Mouse (Mus musculus) cerebellum, adult 11 months (tissue): ENCODE measurements around the gene Strip1.

Experiments used
- DNase-seq: peaks from one replicate; pipeline ENCODE4 v3.0.0; 2022

The Strip1 gene

GRCm38 (mm10) chr3:107626751-107627150, 4.7 kb downstream of the Strip1 start:
- DNase-seq = no peak

GRCm38 (mm10) chr3:107625536-107625935, 6.0 kb downstream of the Strip1 start:
- no peak for DNase-seq

- no peak for DNase-seq
Observed at GRCm38 (mm10) chr3:107624424-107624823, 7.1 kb downstream of the Strip1 start.

- DNase-seq = no peak
Observed at GRCm38 (mm10) chr3:107622537-107622936, 9.0 kb downstream of the Strip1 start.

GRCm38 (mm10) chr3:107621286-107622075, 10.0 kb downstream of the Strip1 start:
- no peak for DNase-seq

- no peak for DNase-seq
Observed at GRCm38 (mm10) chr3:107619911-107620310, 11.6 kb downstream of the Strip1 start.

GRCm38 (mm10) chr3:107617800-107618199, 13.7 kb downstream of the Strip1 start:
- DNase-seq = no peak

GRCm38 (mm10) chr3:107612902-107613525, 18.5 kb downstream of the Strip1 start:
- DNase-seq = peak; percentile 60

GRCm38 (mm10) chr3:107611394-107611793, 20.1 kb downstream of the Strip1 start:
- no peak for DNase-seq

GRCm38 (mm10) chr3:107609376-107609775, 22.1 kb downstream of the Strip1 start:
- no peak for DNase-seq

GRCm38 (mm10) chr3:107608808-107609207, 22.7 kb downstream of the Strip1 start:
- DNase-seq = no peak

- DNase-seq = no peak
Observed at GRCm38 (mm10) chr3:107607221-107607620, 24.3 kb downstream of the Strip1 start.

GRCm38 (mm10) chr3:107605304-107605703, 26.2 kb downstream of the Strip1 start:
- peak; percentile 35 for DNase-seq

- DNase-seq = no peak
Observed at GRCm38 (mm10) chr3:107600127-107600526, 31.4 kb downstream of the Strip1 start.

GRCm38 (mm10) chr3:107597586-107598389, 33.7 kb downstream of the Strip1 start:
- no peak for DNase-seq

GRCm38 (mm10) chr3:107597134-107597533, 34.4 kb downstream of the Strip1 start:
- DNase-seq = no peak

- DNase-seq = peak; percentile 22
Observed at GRCm38 (mm10) chr3:107596559-107596958, 34.9 kb downstream of the Strip1 start.

GRCm38 (mm10) chr3:107595938-107596461, 35.5 kb downstream of the Strip1 start:
- no peak for DNase-seq

- no peak for DNase-seq
Observed at GRCm38 (mm10) chr3:107595264-107595937, 36.1 kb downstream of the Strip1 start.

- no peak for DNase-seq
Observed at GRCm38 (mm10) chr3:107594662-107595263, 36.7 kb downstream of the Strip1 start, which contains the start of gene Alx3. Gene Alx3, plus strand, starts transcription at chr3:107595031.

GRCm38 (mm10) chr3:107593632-107594031, 37.9 kb downstream of the Strip1 start:
- DNase-seq = no peak

GRCm38 (mm10) chr3:107591612-107592011, 39.9 kb downstream of the Strip1 start:
- no peak for DNase-seq
